Mouse (Mus musculus) brain, embryonic 14.5 days (tissue): ENCODE measurements at regions not wholly inside any gene's neighbourhood (a gene's known extent, or its start where the extent isn't known, plus 50 kb on each side); places are given as distances from the start of the nearest gene placed in this dataset.

Experiments used
- CTCF ChIP-seq: fragments of 200-500 bp; IDR thresholded peaks from 2 replicates; pipeline ENCODE4 v1.5.1; 2012; ENCODE audit warnings: inconsistent platforms, mild to moderate bottlenecking, moderate library complexity, borderline replicate concordance; ENCODE audit not compliant: insufficient read depth, insufficient read length; ENCODE audit errors: extremely low read depth
- POLR2A ChIP-seq: fragments of 200-500 bp; IDR thresholded peaks from 2 replicates; pipeline ENCODE4 v1.6.1; 2012; ENCODE audit warnings: mild to moderate bottlenecking, inconsistent platforms, borderline replicate concordance; ENCODE audit not compliant: poor library complexity, insufficient read depth, insufficient read length, severe bottlenecking; ENCODE audit errors: extremely low read depth

- TF ChIP-seq CTCF, result no peak
- TF ChIP-seq POLR2A, result no peak
Observed at GRCm38 (mm10) chr1:186015831-186016561, 101.1 kb downstream of the Lyplal1 start.
